Mouse (Mus musculus): ENCODE results near the gene Zbtb24. TPM values are rescaled to one million over a fixed set of nuclear protein-coding genes. Genes with fewer than 3 reads are reported as not detected.
A peak's percentile ranks its signal among the peaks of the same experiment; 100 is the strongest.

Zbtb24 gene
- total RNA-seq, 1 experiment from 2014 or later: 23.9 TPM

GRCm38 (mm10) chr10:41459990-41460389 is 9.8 kb downstream of the Zbtb24 start:
- ATAC-seq (replicated peaks in 1 of 2; ENCODE audit: insufficient read depth in 1 of 2, low FRiP score in 2 of 2, low TSS enrichment in 1 of 2, low read depth in 1 of 2, poor library complexity in 2 of 2, severe bottlenecking in 2 of 2): no peak

DNA sequence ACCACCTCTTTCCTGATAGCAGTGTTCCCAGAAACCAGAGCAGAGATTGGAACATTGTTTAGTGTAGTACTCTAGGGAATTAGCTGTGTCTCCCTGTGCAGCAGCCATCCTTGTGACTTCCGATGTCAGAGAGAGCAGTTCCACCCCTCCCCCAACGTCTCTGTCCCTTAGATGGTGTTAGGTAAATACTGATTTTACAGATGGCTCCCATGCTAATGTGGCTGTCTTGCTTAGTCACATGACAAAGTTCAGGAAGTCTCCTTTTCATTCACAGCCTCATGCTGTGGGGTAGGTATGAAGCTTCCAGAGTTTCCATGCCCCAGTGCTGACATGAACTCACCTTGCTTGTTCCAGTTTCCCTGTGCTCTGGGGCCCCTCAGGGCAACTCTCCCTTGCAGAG is 10.3 kb downstream of the Zbtb24 start:
- ATAC-seq (replicated peaks in 1 of 2; ENCODE audit: insufficient read depth in 1 of 2, low FRiP score in 2 of 2, low TSS enrichment in 1 of 2, low read depth in 1 of 2, poor library complexity in 2 of 2, severe bottlenecking in 2 of 2): no peak

DNA sequence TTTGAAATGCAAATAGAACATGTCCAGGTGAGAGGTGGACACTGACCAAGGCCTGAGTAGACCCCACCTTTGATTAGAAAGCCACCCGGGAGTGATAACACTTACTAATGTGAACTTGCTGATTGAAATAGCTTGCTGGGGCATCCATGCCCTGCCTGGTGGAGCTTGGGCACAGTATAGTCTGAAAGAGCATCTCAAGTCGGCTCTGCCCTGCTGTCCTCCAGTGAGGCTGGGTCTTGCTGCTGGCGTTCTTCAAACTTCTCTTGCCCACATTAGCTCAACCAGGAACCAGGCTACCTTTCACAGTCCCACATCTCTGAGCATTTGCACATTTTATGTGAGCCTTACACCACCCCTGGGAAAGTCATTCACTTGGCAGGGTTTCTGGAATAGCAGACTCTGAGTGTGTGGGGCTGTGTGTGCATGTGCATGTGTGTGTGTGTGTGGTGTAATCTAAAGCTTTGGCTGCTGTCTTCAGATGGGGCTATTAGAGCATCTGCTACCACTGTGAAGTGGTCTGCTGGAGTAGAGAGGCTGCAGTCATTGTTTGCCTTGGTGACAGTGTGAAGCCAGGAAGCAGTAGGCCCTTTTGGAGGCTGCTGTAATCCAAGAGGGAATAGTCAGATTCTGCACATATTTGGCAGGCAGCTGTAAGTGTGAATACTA is 11.0 kb downstream of the Zbtb24 start:
- ATAC-seq (replicated peaks in 1 of 2; ENCODE audit: insufficient read depth in 1 of 2, low FRiP score in 2 of 2, low TSS enrichment in 1 of 2, low read depth in 1 of 2, poor library complexity in 2 of 2, severe bottlenecking in 2 of 2): no peak

DNA sequence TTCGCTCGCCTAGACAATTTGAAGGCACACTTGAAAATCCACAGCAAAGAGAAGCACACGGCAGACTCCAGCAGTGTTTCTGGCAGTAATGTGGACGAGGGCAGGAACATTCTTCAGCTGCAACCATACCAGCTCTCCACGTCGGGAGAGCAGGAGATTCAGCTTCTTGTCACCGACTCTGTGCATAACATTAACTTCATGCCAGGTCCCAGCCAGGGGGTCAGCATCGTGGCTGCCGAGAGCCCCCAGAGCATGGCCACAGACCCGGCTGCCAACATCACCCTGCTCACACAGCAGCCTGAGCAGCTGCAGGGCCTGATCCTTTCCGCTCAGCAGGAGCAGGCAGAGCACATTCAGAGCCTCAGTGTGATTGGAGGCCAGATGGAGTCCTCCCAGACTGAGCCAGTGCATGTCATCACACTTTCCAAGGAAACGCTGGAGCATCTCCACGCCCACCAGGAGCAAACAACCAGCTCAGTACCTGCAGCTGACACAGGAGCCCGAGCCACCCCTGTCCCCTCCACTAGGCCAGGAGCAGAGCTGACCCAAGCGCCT is 14.3 kb downstream of the Zbtb24 start:
- ATAC-seq (replicated peaks in 1 of 2; ENCODE audit: insufficient read depth in 1 of 2, low FRiP score in 2 of 2, low TSS enrichment in 1 of 2, low read depth in 1 of 2, poor library complexity in 2 of 2, severe bottlenecking in 2 of 2): no peak

- no peak for ATAC-seq (replicated peaks in 1 of 2; ENCODE audit: insufficient read depth in 1 of 2, low FRiP score in 2 of 2, low TSS enrichment in 1 of 2, low read depth in 1 of 2, poor library complexity in 2 of 2, severe bottlenecking in 2 of 2)
Observed at GRCm38 (mm10) chr10:41467325-41467724, 17.1 kb downstream of the Zbtb24 start.

GRCm38 (mm10) chr10:41470693-41471092 is 20.5 kb downstream of the Zbtb24 start:
- ATAC-seq (replicated peaks in 1 of 2; ENCODE audit: insufficient read depth in 1 of 2, low FRiP score in 2 of 2, low TSS enrichment in 1 of 2, low read depth in 1 of 2, poor library complexity in 2 of 2, severe bottlenecking in 2 of 2): no peak

GRCm38 (mm10) chr10:41472534-41472933 is 22.4 kb downstream of the Zbtb24 start:
- no peak for ATAC-seq (replicated peaks in 1 of 2; ENCODE audit: insufficient read depth in 1 of 2, low FRiP score in 2 of 2, low TSS enrichment in 1 of 2, low read depth in 1 of 2, poor library complexity in 2 of 2, severe bottlenecking in 2 of 2)

- no peak for ATAC-seq (replicated peaks in 1 of 2; ENCODE audit: insufficient read depth in 1 of 2, low FRiP score in 2 of 2, low TSS enrichment in 1 of 2, low read depth in 1 of 2, poor library complexity in 2 of 2, severe bottlenecking in 2 of 2)
Observed at GRCm38 (mm10) chr10:41472962-41473481, 22.8 kb downstream of the Zbtb24 start.

DNA sequence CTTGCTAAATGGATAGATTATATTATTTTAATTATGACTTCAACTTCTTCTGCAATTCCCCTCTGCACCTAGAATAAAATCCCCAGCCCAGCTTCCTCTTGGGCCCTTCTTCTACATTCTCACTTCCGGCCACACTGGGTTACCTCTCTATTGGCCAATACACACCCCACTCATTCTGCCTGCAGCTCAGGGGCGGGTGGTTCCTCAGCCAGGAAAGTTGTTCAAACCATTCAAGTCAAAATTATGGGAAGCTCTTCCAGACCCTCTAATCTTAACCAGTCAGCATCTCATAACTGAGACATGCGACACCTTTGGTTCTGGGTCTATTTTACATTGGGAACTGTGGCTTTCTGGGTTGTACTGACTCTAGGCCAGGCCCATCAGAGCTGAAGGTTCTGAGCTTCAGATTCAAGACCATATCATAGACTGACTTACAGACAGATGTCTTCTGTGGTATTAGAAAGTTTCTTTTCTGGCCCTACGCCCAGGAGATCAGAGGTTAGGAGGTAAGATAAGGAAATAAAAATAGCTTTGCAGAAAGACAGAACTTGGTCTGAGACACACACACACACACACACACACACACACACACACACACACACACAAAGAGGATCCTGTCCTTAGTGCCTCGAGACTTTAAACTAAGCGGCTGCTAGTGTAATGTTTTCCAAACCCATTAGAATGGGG is 23.7 kb downstream of the Zbtb24 start:
- peak; percentile 70 to 77 for ATAC-seq (replicated peaks in 1 of 2; ENCODE audit: insufficient read depth in 1 of 2, low FRiP score in 2 of 2, low TSS enrichment in 1 of 2, low read depth in 1 of 2, poor library complexity in 2 of 2, severe bottlenecking in 2 of 2)

DNA sequence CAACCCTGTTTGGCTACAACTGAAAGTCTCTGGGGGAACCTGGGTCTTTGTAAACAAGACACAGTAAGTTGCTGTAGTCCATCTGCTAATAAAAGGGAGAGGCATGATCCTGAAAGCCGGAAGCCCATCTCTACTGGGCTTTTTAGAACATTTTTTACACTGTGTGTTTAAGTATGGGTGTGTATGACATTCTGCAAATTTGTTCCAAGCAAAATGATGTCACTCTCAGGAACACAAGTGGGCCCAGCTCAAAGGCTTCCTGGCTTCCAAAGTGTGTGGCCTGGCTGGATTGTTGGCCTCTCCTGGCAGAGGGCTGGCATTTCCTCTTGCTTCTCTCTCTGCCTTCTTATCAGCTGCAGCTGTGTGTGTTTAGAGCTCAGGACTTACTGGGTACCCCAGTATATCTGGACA is 24.8 kb downstream of the Zbtb24 start:
- no peak for ATAC-seq (replicated peaks in 1 of 2; ENCODE audit: insufficient read depth in 1 of 2, low FRiP score in 2 of 2, low TSS enrichment in 1 of 2, low read depth in 1 of 2, poor library complexity in 2 of 2, severe bottlenecking in 2 of 2)

- peak; percentile 30 to 36; a peak in 3 of 4 replicates for ATAC-seq (replicated peaks in 1 of 2; ENCODE audit: insufficient read depth in 1 of 2, low FRiP score in 2 of 2, low TSS enrichment in 1 of 2, low read depth in 1 of 2, poor library complexity in 2 of 2, severe bottlenecking in 2 of 2)
Observed at GRCm38 (mm10) chr10:41476171-41477017, 26.2 kb downstream of the Zbtb24 start, which contains the start of gene Mical1. Mical1 (plus strand) TSS chr10:41476314.

DNA sequence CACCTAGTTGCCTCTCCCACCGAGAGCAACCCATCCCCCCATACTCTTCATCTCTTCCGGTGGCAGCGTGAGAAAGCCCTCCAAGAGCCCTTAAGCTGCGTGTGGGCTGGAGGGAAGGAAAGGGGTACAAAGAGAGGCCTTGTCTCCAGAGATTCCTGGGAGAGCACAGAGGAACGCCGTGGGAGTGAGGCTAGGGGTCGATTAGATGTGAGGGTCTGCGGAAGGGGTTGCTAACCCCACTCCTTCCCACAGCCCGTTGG is 26.8 kb downstream of the Zbtb24 start:
- ATAC-seq (replicated peaks in 1 of 2; ENCODE audit: insufficient read depth in 1 of 2, low FRiP score in 2 of 2, low TSS enrichment in 1 of 2, low read depth in 1 of 2, poor library complexity in 2 of 2, severe bottlenecking in 2 of 2): no peak

DNA sequence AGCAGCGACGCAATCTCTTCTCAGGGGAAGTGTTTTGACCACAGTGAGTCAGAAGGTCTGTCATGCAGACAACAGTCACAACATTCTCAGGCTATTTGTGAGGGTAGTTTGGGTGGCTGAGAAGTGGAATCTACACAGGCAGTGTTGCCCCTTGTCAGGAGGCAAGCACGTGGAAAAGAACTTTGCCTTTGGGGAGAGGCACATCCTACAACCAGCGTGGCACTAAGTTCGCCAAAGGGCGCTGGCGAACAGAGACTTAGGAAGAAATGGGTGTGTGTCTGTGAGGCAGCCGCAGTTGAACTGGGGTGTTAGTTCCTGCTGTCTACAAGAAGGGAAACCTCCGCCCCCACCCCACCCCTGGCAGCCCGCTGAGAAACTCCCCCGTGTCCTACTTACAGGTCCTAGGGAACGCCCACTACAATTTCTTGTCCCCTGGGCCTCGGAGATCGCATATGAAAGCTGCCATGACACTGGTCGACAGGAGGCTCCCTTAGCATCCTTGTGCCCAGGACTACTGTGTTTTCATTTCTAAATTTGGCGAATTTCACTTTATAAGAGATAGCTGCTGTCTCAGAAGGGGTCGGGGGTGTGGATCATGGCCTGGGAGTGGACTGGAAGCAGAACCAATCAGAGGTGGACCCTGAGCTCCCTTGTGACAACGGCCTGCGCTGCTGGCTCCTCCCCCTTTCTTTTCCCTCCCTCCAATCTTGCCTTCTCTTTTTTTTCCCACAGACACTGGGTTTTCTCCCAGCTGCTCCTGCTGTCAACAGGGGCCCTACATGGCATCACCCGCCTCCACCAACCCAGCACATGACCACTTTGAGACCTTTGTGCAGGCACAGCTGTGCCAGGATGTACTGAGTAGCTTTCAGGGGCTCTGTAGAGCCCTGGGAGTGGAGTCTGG is 27.3 kb downstream of the Zbtb24 start:
- peak; percentile 47 to 51 for ATAC-seq (replicated peaks in 1 of 2; ENCODE audit: insufficient read depth in 1 of 2, low FRiP score in 2 of 2, low TSS enrichment in 1 of 2, low read depth in 1 of 2, poor library complexity in 2 of 2, severe bottlenecking in 2 of 2)

DNA sequence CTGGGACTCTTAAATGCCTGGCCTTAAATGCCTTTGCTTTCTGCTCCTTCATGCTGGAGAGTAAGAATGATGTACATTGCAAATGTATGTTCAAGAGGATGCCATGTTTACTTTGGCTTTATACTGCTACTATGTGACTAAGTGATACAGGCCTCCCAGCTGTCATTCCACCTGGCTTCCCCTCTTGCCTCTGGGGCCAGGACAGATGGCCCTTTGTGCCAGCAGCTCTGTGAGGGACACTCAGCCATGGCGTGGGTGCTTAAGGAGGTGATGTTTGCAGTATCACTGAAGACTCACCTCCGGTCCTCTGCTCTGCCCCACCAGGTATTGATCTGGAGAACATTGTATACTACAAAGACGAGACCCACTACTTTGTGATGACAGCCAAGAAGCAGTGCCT is 29.8 kb downstream of the Zbtb24 start:
- ATAC-seq (replicated peaks in 1 of 2; ENCODE audit: insufficient read depth in 1 of 2, low FRiP score in 2 of 2, low TSS enrichment in 1 of 2, low read depth in 1 of 2, poor library complexity in 2 of 2, severe bottlenecking in 2 of 2): no peak

- ATAC-seq (replicated peaks in 1 of 2; ENCODE audit: insufficient read depth in 1 of 2, low FRiP score in 2 of 2, low TSS enrichment in 1 of 2, low read depth in 1 of 2, poor library complexity in 2 of 2, severe bottlenecking in 2 of 2): no peak
Observed at GRCm38 (mm10) chr10:41480938-41481880, 31.0 kb downstream of the Zbtb24 start.

- no peak for ATAC-seq (replicated peaks in 1 of 2; ENCODE audit: insufficient read depth in 1 of 2, low FRiP score in 2 of 2, low TSS enrichment in 1 of 2, low read depth in 1 of 2, poor library complexity in 2 of 2, severe bottlenecking in 2 of 2)
Observed at GRCm38 (mm10) chr10:41482446-41482845, 32.3 kb downstream of the Zbtb24 start.
